Mouse (Mus musculus): ENCODE data around the gene Dhx30.

Gene Dhx30

DNA sequence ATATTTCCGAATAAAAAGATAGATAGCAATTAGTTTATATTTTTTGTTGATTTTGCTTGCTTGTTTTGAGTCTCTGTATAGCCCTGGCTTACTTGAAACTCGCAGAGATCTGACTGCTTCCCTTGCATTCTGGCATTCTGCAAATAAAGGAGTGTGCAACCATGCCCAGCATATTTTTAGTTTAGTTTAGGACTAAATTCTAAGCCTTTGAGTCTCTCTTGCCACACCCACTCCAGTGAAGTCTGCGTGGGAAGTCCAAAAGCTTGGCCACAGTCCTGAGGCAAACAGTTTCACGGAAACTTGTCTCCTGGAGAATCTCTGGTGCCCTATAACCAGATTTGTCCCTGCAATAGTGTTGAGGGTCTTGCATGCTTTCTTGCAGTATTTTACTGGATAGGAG lies 73.3 kb downstream of the Dhx30 start:
- no peak for DNase-seq

DNA sequence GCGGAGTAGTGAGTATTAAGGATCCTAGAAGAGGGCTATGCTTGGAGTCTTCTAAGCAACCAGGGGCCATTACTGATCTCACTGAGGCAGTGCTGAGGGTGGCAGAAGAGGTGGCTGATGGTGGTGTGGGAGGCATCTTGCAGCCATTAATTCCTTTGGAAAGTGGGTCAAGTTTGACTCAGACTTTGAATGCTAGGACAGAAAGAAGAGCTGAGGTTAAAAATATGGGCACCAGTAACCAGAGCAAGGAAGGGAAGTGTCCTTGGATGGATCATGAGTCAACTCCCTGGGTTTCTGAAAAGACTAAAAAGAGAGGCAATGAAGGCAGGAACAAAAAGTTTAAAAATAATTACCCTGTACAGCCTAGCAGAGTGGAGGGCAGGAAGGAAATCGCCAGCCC lies 79.1 kb downstream of the Dhx30 start:
- no peak for DNase-seq

DNA sequence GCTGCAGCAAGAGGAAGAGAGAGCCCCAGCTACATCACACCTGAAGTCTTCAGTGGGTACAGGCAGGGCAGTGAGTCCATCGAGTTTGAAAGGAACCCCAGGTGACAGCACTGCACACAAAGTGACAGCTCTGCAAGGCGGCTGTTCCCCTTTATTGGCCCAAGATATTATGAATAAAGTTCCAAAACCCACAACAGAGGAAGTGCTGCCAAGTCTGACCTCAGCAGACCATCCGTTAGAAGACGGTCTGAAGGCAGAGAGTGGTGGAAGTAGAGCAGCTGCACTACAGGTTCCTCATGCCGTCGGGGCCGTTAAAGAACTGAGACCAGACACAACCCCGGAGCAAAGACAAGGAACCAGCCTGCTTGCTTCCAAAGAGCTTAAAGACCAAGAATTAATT lies 79.7 kb downstream of the Dhx30 start:
- DNase-seq = no peak

DNA sequence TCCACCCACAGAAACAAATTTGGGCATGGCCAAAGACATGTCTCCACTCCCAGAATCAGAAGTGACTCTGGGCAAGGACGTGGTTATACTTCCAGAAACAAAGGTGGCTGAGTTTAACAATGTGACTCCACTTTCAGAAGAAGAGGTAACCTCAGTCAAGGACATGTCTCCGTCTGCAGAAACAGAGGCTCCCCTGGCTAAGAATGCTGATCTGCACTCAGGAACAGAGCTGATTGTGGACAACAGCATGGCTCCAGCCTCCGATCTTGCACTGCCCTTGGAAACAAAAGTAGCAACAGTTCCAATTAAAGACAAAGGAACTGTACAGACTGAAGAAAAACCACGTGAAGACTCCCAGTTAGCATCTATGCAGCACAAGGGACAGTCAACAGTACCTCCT lies 82.5 kb downstream of the Dhx30 start:
- no peak for DNase-seq
